Comparison of ENCODE assay signal across 30 mouse cellular contexts in the genomic region with DNA sequence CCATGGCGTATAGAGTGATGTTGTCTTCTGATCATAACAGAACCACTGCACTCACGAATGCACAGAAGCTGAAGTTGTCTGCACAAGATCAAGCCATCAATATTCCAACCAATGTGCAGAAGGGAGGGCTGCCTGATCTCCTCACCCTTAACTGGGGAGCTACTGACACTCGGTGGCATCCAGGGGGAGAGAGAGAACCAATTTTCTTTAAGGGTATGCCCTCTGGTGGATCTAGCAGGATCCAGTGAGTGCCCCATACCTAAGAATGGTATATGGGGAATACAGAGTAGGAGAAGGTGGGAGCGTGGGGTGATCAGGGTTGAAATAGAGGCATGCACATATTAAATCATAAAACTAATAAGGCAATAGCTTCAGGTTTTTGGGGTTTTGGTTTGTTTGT. TPM values are rescaled to one million over a fixed set of nuclear protein-coding genes. Genes with fewer than 3 reads are reported as not detected.
DNase-seq lines count a peak whose midpoint lies in the region; ATAC-seq and TF ChIP-seq lines count a peak whose summit lies in the region.
"Had no signal": no experiment of that assay in that cellular context is flagged by ENCODE, and none has a peak within 500 bp of the region (broad histone marks: within the 10 kb centered on the region; RNA-seq: fewer than 3 reads in every experiment).

No protein-coding gene starts in this region.

- WGBS in forebrain, postnatal 0 days = 65% methylated on average over 4 of the region's 4 CpGs
- WGBS in forebrain, embryonic 13.5 days = 75% methylated on average over 4 of the region's 4 CpGs
- 65% methylated on average over 4 of the region's 4 CpGs for WGBS in kidney, postnatal 0 days
- 71% methylated on average over 4 of the region's 4 CpGs for WGBS in kidney, embryonic 15.5 days
- WGBS in lung, postnatal 0 days = 61% methylated on average over 4 of the region's 4 CpGs
- 70% methylated on average over 4 of the region's 4 CpGs for WGBS in kidney, embryonic 14.5 days

- ATAC-seq in forebrain, postnatal 0 days = no peak
- no peak for ATAC-seq in forebrain, embryonic 13.5 days
- no peak for ATAC-seq in kidney, postnatal 0 days (replicated peaks; ENCODE audit: low FRiP score, low read depth)
- no peak for ATAC-seq in kidney, embryonic 15.5 days (replicated peaks; ENCODE audit: low FRiP score)
- ATAC-seq in lung, postnatal 0 days = no peak
- no peak for ATAC-seq in kidney, embryonic 14.5 days (ENCODE audit: low FRiP score, low TSS enrichment)
- ATAC-seq: forebrain, embryonic 15.5 days; liver, embryonic 12.5 days; liver, postnatal 0 days had no signal

- H3K27me3 ChIP-seq in forebrain, postnatal 0 days (ENCODE audit: insufficient read depth, low read length) = no peaks in the 10 kb centered on the region
- peaks cover 20% of the 10 kb centered on the region for H3K27me3 ChIP-seq in forebrain, embryonic 13.5 days
- H3K27me3 ChIP-seq in kidney, postnatal 0 days (ENCODE audit: insufficient read depth, low read length) = no peaks in the 10 kb centered on the region
- no peaks in the 10 kb centered on the region for H3K27me3 ChIP-seq in kidney, embryonic 15.5 days
- no peaks in the 10 kb centered on the region for H3K27me3 ChIP-seq in lung, postnatal 0 days (replicated peaks; ENCODE audit: insufficient read depth, low read length)
- no peaks in the 10 kb centered on the region for H3K27me3 ChIP-seq in kidney, embryonic 14.5 days (ENCODE audit: control insufficient read depth, insufficient read depth, low read length)
- H3K27me3 ChIP-seq: embryonic facial prominence, embryonic 12.5 days; forebrain, embryonic 15.5 days; neural tube, embryonic 15.5 days had no signal

- H3K9me3 ChIP-seq in forebrain, postnatal 0 days (ENCODE audit: low read length) = no peaks in the 10 kb centered on the region
- no peaks in the 10 kb centered on the region for H3K9me3 ChIP-seq in forebrain, embryonic 13.5 days (replicated peaks)
- no peaks in the 10 kb centered on the region for H3K9me3 ChIP-seq in kidney, postnatal 0 days (replicated peaks; ENCODE audit: low read length)
- H3K9me3 ChIP-seq in kidney, embryonic 15.5 days (replicated peaks) = no peaks in the 10 kb centered on the region
- H3K9me3 ChIP-seq in lung, postnatal 0 days (ENCODE audit: low read length) = no peaks in the 10 kb centered on the region
- no peaks in the 10 kb centered on the region for H3K9me3 ChIP-seq in kidney, embryonic 14.5 days (ENCODE audit: control insufficient read depth, low read length)
- H3K9me3 ChIP-seq: embryonic facial prominence, embryonic 12.5 days; forebrain, embryonic 15.5 days; limb, embryonic 13.5 days; liver, embryonic 12.5 days; neural tube, embryonic 15.5 days had no signal

- TF ChIP-seq CTCF in forebrain, postnatal 0 days (IDR thresholded peaks at IDR 0.05; ENCODE audit: low read depth) = peak; percentile 58
- TF ChIP-seq CTCF in kidney, postnatal 0 days (IDR thresholded peaks at IDR 0.05; ENCODE audit: low read depth) = peak; percentile 49; the same call in 1 of the 2 replicates
- peak; percentile 45 for TF ChIP-seq CTCF in lung, postnatal 0 days (IDR thresholded peaks at IDR 0.05)
- peak; percentile 31; the same call in 1 of the 2 replicates for TF ChIP-seq CTCF in cortical plate, adult 2 months (IDR thresholded peaks at IDR 0.05; ENCODE audit: extremely low read depth, insufficient read depth, low read length)

- no peak for DNase-seq in forebrain, postnatal 0 days
- no peak for DNase-seq in kidney, postnatal 0 days (ENCODE audit: low spot score)
- DNase-seq in lung, postnatal 0 days (ENCODE audit: low spot score) = no peak
- DNase-seq in lung, postnatal 36 days = no peak
- DNase-seq: adrenal gland, postnatal 25 days; cerebellum, adult 8-10 months; cerebellum, postnatal 36 days; embryo, embryonic 11 days; gastrocnemius, adult 2 months; gastrocnemius, postnatal 36 days; heart, adult 2 months; kidney, adult 11 months; layer of hippocampus, adult 9-11 months; liver, postnatal 0 days; midbrain, embryonic 14.5 days; retina, postnatal 1 day; right cerebral cortex, postnatal 14 days; thymus, adult 2 months; thymus, postnatal 36 days had no signal

- peaks cover 8% of the 10 kb centered on the region for H3K4me1 ChIP-seq in forebrain, postnatal 0 days (ENCODE audit: insufficient read depth)
- peaks cover 11% of the 10 kb centered on the region for H3K4me1 ChIP-seq in forebrain, embryonic 13.5 days
- no peaks in the 10 kb centered on the region for H3K4me1 ChIP-seq in kidney, postnatal 0 days (replicated peaks; ENCODE audit: insufficient read depth, low read length)
- peaks cover 18% of the 10 kb centered on the region for H3K4me1 ChIP-seq in kidney, embryonic 15.5 days
- 0 out of 2 replicates have a peak, but pooled peaks cover 4% of the 10 kb centered on the region for H3K4me1 ChIP-seq in lung, postnatal 0 days (ENCODE audit: insufficient read depth, low read depth, low read length)
- H3K4me1 ChIP-seq in cortical plate, adult 2 months (ENCODE audit: control insufficient read depth, insufficient read depth, low read length) = no peaks in the 10 kb centered on the region
- H3K4me1 ChIP-seq in kidney, embryonic 14.5 days (ENCODE audit: control insufficient read depth, insufficient read depth, low read length) = peaks cover 10% of the 10 kb centered on the region
- H3K4me1 ChIP-seq: liver, embryonic 12.5 days had no signal

- H3K27ac ChIP-seq in forebrain, postnatal 0 days (ENCODE audit: low read depth, low read length) = no peak overlapping the region
- H3K27ac ChIP-seq in forebrain, embryonic 13.5 days = no peak overlapping the region
- no peak overlapping the region for H3K27ac ChIP-seq in kidney, postnatal 0 days
- H3K27ac ChIP-seq in kidney, embryonic 15.5 days = no peak overlapping the region
- H3K27ac ChIP-seq in lung, postnatal 0 days (ENCODE audit: low read length) = no peak overlapping the region
- no peak overlapping the region for H3K27ac ChIP-seq in cortical plate, adult 2 months (ENCODE audit: insufficient read depth, low read length)
- H3K27ac ChIP-seq in kidney, embryonic 14.5 days (ENCODE audit: low read depth, low read length) = no peak overlapping the region
- H3K27ac ChIP-seq: embryonic facial prominence, embryonic 12.5 days; forebrain, embryonic 15.5 days; gastrocnemius, adult 2 months; heart, adult 2 months; limb, embryonic 13.5 days; liver, embryonic 12.5 days; neural tube, embryonic 15.5 days had no signal

- TF ChIP-seq EP300 in lung, postnatal 0 days (IDR thresholded peaks at IDR 0.05) = no peak

- TF ChIP-seq POLR2A in cortical plate, adult 2 months (IDR thresholded peaks at IDR 0.05; ENCODE audit: extremely low read depth, insufficient read depth, low read length) = no peak

- H3K4me3 ChIP-seq in forebrain, postnatal 0 days (ENCODE audit: low read depth, low read length) = no peak overlapping the region
- no peak overlapping the region for H3K4me3 ChIP-seq in forebrain, embryonic 13.5 days
- no peak overlapping the region for H3K4me3 ChIP-seq in kidney, postnatal 0 days (replicated peaks; ENCODE audit: low read depth, low read length)
- no peak overlapping the region for H3K4me3 ChIP-seq in kidney, embryonic 15.5 days (replicated peaks)
- no peak overlapping the region for H3K4me3 ChIP-seq in lung, postnatal 0 days (ENCODE audit: low read depth, low read length)
- H3K4me3 ChIP-seq in cortical plate, adult 2 months (ENCODE audit: insufficient read depth, low read length) = no peak overlapping the region
- no peak overlapping the region for H3K4me3 ChIP-seq in kidney, embryonic 14.5 days (ENCODE audit: low read length)
- H3K4me3 ChIP-seq: embryonic facial prominence, embryonic 12.5 days; forebrain, embryonic 15.5 days; gastrocnemius, adult 2 months; heart, adult 2 months; limb, embryonic 13.5 days; liver, embryonic 12.5 days; neural tube, embryonic 15.5 days had no signal

- H3K4me2 ChIP-seq in forebrain, postnatal 0 days (ENCODE audit: low read depth) = no peak overlapping the region
- H3K4me2 ChIP-seq in forebrain, embryonic 13.5 days = no peak overlapping the region
- H3K4me2 ChIP-seq in kidney, postnatal 0 days (ENCODE audit: low read length) = no peak overlapping the region
- no peak overlapping the region for H3K4me2 ChIP-seq in kidney, embryonic 15.5 days
- no peak overlapping the region for H3K4me2 ChIP-seq in lung, postnatal 0 days (replicated peaks; ENCODE audit: low read depth, low read length)
- H3K4me2 ChIP-seq in kidney, embryonic 14.5 days (replicated peaks; ENCODE audit: low read depth, low read length) = no peak overlapping the region
- H3K4me2 ChIP-seq: embryonic facial prominence, embryonic 12.5 days; forebrain, embryonic 15.5 days; limb, embryonic 13.5 days; liver, embryonic 12.5 days; neural tube, embryonic 15.5 days had no signal

- no peak overlapping the region for H3K9ac ChIP-seq in forebrain, postnatal 0 days
- no peak overlapping the region for H3K9ac ChIP-seq in forebrain, embryonic 13.5 days
- H3K9ac ChIP-seq in kidney, postnatal 0 days (ENCODE audit: low read depth, low read length) = no peak overlapping the region
- no peak overlapping the region for H3K9ac ChIP-seq in kidney, embryonic 15.5 days
- no peak overlapping the region for H3K9ac ChIP-seq in lung, postnatal 0 days (replicated peaks; ENCODE audit: low read depth)
- no peak overlapping the region for H3K9ac ChIP-seq in kidney, embryonic 14.5 days (ENCODE audit: low read depth, low read length)
- H3K9ac ChIP-seq: embryonic facial prominence, embryonic 12.5 days; forebrain, embryonic 15.5 days; limb, embryonic 13.5 days; liver, embryonic 12.5 days; liver, postnatal 0 days; neural tube, embryonic 15.5 days had no signal

- no peaks in the 10 kb centered on the region for H3K36me3 ChIP-seq in forebrain, postnatal 0 days (ENCODE audit: insufficient read depth)
- no peaks in the 10 kb centered on the region for H3K36me3 ChIP-seq in forebrain, embryonic 13.5 days (ENCODE audit: poor library complexity, severe bottlenecking)
- H3K36me3 ChIP-seq in kidney, postnatal 0 days (ENCODE audit: insufficient read depth, low read length) = no peaks in the 10 kb centered on the region
- H3K36me3 ChIP-seq in kidney, embryonic 15.5 days = no peaks in the 10 kb centered on the region
- no peaks in the 10 kb centered on the region for H3K36me3 ChIP-seq in lung, postnatal 0 days (ENCODE audit: insufficient read depth, low read length)
- H3K36me3 ChIP-seq in kidney, embryonic 14.5 days (ENCODE audit: control insufficient read depth, insufficient read depth, low read length) = no peaks in the 10 kb centered on the region
- H3K36me3 ChIP-seq: embryonic facial prominence, embryonic 12.5 days; forebrain, embryonic 15.5 days; G1E; limb, embryonic 13.5 days; liver, embryonic 12.5 days; neural tube, embryonic 15.5 days had no signal

RNA-seq across cellular contexts. Expression of a gene that starts 2.2 kb away (rescaled TPM):
- 28.0 and 29.4 TPM in 2 replicates for total RNA-seq in forebrain, postnatal 0 days (2014; rRNA removed)
- 6.2 and 8.4 TPM in 2 replicates for polyA plus RNA-seq in forebrain, postnatal 0 days (2015; fragmentation: Nextera tagmentation; extraction: Ambion mirVana)
- 4.3 and 5.1 TPM in 2 replicates for polyA plus RNA-seq in forebrain, embryonic 13.5 days (2015; fragmentation: Nextera tagmentation; extraction: Ambion mirVana)
- 3.3 and 3.4 TPM in 2 replicates for polyA plus RNA-seq in kidney, postnatal 0 days (2015; fragmentation: Nextera tagmentation; extraction: Ambion mirVana)
- 6.1 and 7.6 TPM in 2 replicates for polyA plus RNA-seq in kidney, embryonic 15.5 days (2015; fragmentation: Nextera tagmentation; extraction: Ambion mirVana)
- polyA plus RNA-seq in lung, postnatal 0 days (2015; fragmentation: Nextera tagmentation; extraction: Ambion mirVana) = 7.0 and 8.0 TPM in 2 replicates
- polyA plus RNA-seq in cortical plate, adult 2 months (2012; rRNA removed) = 58.6 and 62.6 TPM in 2 replicates
- 5.8 and 7.4 TPM in 2 replicates for polyA plus RNA-seq in kidney, embryonic 14.5 days (2014; fragmentation: Nextera tagmentation; extraction: Ambion mirVana)
- total RNA-seq: megakaryocyte-erythroid progenitor cell, adult 5-6 weeks had no signal
- polyA plus RNA-seq: G1E had no signal
